Mouse (Mus musculus): ENCODE data around the gene Cntnap4. TPM values are rescaled to one million over a fixed set of nuclear protein-coding genes. Genes with fewer than 3 reads are reported as not detected.
"Not testable (repeated sequence)": the region's sequence is repeated elsewhere in the genome, so short reads cannot be mapped to it uniquely, and the experiment has no call there.

The Cntnap4 gene
- total and polyA plus RNA-seq, 3 experiments: not detected

DNA sequence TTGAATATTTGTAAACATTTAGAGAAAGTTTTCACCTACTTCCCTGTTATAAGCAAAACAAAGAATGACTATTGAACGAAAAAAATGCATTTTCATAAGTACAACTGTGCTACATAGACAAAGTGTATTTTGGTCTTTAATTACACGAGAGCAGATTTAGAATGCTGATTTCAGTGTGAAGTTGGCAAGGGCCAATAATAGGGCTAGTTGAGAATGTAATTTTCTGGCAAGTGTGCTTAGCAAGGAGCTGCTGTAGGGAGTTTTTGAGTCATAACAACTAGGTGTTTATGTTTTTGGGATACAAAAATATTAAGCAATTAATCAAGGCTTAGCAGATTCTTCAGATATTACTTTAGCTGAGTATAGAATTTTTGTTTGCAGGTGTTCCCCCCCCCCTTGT lies 271.2 kb downstream of the Cntnap4 start:
- no peaks in the 10 kb centered on the region for H3K27me3 ChIP-seq (ENCODE audit: control insufficient read depth in 1 of 2, insufficient read depth in 2 of 2, low read length in 2 of 2)
- no peak overlapping the region for H3K9ac ChIP-seq (ENCODE audit: control insufficient read depth, low read depth, low read length, poor library complexity, severe bottlenecking)
- no peaks in the 10 kb centered on the region for H3K36me3 ChIP-seq (ENCODE audit: control insufficient read depth in 1 of 2, insufficient read depth in 2 of 2, low read length in 2 of 2)
- no peak overlapping the region for H3K27ac ChIP-seq (ENCODE audit: control insufficient read depth, low read depth, low read length)
- H3K79me2 ChIP-seq (ENCODE audit: control insufficient read depth, insufficient read depth, low read length, poor library complexity): no peaks in the 10 kb centered on the region
- H3K9me3 ChIP-seq (replicated peaks; ENCODE audit: insufficient read depth, low read length): no peaks in the 10 kb centered on the region
- TF ChIP-seq E2F4 (IDR thresholded peaks at IDR 0.05; ENCODE audit: borderline replicate concordance, low read depth, low read length) (no peak), ELF1 (IDR thresholded peaks at IDR 0.05; ENCODE audit: low read depth, low read length) (no peak)
- DNase-seq (ENCODE audit: low read depth, low spot score): no peak
- H3K4me3 ChIP-seq (ENCODE audit: control insufficient read depth in 1 of 2, insufficient read depth in 1 of 2, low read depth in 2 of 2, low read length in 2 of 2): no peak overlapping the region
- H3K4me1 ChIP-seq (ENCODE audit: control insufficient read depth in 1 of 2, insufficient read depth in 2 of 2, low read length in 2 of 2): no peaks in the 10 kb centered on the region

DNA sequence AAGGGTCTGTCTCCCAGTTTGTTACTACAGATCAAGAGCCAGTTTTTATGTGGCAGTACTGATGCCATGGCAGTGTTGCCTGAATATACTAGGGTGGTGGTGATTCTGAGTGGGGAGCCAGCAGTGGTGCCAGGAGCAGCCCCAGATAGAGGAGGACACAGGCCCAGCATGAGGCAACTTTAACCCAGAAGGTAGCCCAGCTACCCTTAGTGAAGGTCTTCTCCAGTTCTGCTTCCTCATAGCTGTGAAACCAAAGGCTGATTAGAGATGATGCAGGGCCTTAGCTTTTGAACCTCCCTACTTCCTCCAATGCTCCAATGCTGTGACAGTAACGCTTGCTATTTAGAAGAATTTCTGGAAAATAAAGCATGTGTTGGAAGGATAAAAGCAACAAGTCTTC lies 279.7 kb downstream of the Cntnap4 start:
- H3K9ac ChIP-seq (ENCODE audit: control insufficient read depth, low read depth, low read length, poor library complexity, severe bottlenecking); DNase-seq (ENCODE audit: low read depth, low spot score): not testable (repeated sequence)

DNA sequence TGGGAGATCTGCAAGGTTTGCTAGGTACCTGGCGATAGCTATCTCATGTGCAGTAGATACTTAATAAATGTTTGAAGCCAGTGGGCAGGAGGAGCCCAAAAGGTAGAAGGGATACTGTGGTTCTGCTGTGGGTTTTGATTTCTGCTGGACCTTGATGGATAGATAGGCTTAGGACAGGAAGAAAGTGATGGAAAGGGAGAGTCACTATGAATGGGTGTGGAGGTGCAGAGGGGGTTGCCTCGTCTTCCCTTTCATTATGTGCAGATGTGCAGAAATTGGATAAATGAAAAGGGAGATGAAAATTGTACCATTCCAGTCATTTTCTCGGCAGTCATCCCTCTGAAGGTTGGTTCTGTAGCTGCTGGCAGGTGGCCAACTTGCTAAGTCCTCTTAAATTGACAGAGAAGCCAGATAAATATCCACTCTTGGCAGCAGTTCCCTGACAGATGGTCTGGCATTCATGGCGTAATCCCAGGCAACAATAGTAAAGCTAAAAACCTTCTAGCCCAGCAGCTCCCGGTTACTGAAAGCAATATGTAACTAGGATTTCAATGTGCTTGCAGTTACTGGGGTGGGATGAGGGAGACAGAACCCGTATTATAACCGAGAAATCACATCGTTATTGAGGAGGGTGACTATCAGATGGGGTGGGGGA lies 336.7 kb downstream of the Cntnap4 start:
- TF ChIP-seq TAL1 (IDR thresholded peaks at IDR 0.05; ENCODE audit: low read length): no peak
- no peak for TF ChIP-seq MEF2A (IDR thresholded peaks at IDR 0.05; ENCODE audit: extremely low read depth, insufficient replicate concordance, low read depth, low read length, poor library complexity, severe bottlenecking)
- TF ChIP-seq CHD2 (IDR thresholded peaks at IDR 0.05; ENCODE audit: low read length): no peak
- TF ChIP-seq POLR2AphosphoS2 (IDR thresholded peaks at IDR 0.05; ENCODE audit: low read length): no peak
- TF ChIP-seq EP300 (IDR thresholded peaks at IDR 0.05; ENCODE audit: low read depth in 1 of 2, low read length in 2 of 2): no peak
- no peak for TF ChIP-seq SMC3 (IDR thresholded peaks at IDR 0.05; ENCODE audit: low read depth, low read length)
- no peak for TF ChIP-seq CTCF (IDR thresholded peaks at IDR 0.05 in 2 of 3, conservative IDR thresholded peaks at IDR 0.05 in 1 of 3; ENCODE audit: control insufficient read depth in 1 of 3, insufficient read depth in 1 of 3, low read depth in 2 of 3, low read length in 3 of 3, poor library complexity in 1 of 3, severe bottlenecking in 1 of 3)
- no peak for TF ChIP-seq GATA1 (IDR thresholded peaks at IDR 0.05; ENCODE audit: low read depth, low read length)
- no peak for TF ChIP-seq RAD21 (IDR thresholded peaks at IDR 0.05; ENCODE audit: low read depth, low read length)
- TF ChIP-seq MAZ (IDR thresholded peaks at IDR 0.05; ENCODE audit: low read depth, low read length): no peak
- no peak overlapping the region for H3K9ac ChIP-seq (ENCODE audit: control insufficient read depth, low read depth, low read length, poor library complexity, severe bottlenecking)
- H3K36me3 ChIP-seq (ENCODE audit: control insufficient read depth in 1 of 2, insufficient read depth in 2 of 2, low read length in 2 of 2): no peaks in the 10 kb centered on the region

More for the DNA sequence above, 279.7 kb downstream of the Cntnap4 start:
- H3K27ac ChIP-seq (ENCODE audit: control insufficient read depth, low read depth, low read length); H3K79me2 ChIP-seq (ENCODE audit: control insufficient read depth, insufficient read depth, low read length, poor library complexity); H3K9me3 ChIP-seq (replicated peaks; ENCODE audit: insufficient read depth, low read length); H3K4me1 ChIP-seq (ENCODE audit: control insufficient read depth in 1 of 2, insufficient read depth in 2 of 2, low read length in 2 of 2); H3K4me3 ChIP-seq (ENCODE audit: control insufficient read depth in 1 of 2, insufficient read depth in 1 of 2, low read depth in 2 of 2, low read length in 2 of 2); H3K27me3 ChIP-seq (ENCODE audit: control insufficient read depth in 1 of 2, insufficient read depth in 2 of 2, low read length in 2 of 2); H3K36me3 ChIP-seq (ENCODE audit: control insufficient read depth in 1 of 2, insufficient read depth in 2 of 2, low read length in 2 of 2): not testable (repeated sequence)

More for the DNA sequence above, 336.7 kb downstream of the Cntnap4 start:
- Histone ChIP-seq H3K27ac (ENCODE audit: control insufficient read depth, low read depth, low read length) (no peak overlapping the region), H3K9me3 (replicated peaks; ENCODE audit: insufficient read depth, low read length) (no peaks in the 10 kb centered on the region), H3K27me3 (ENCODE audit: control insufficient read depth in 1 of 2, insufficient read depth in 2 of 2, low read length in 2 of 2) (no peaks in the 10 kb centered on the region), H3K4me1 (ENCODE audit: control insufficient read depth in 1 of 2, insufficient read depth in 2 of 2, low read length in 2 of 2) (no peaks in the 10 kb centered on the region), H3K4me3 (ENCODE audit: control insufficient read depth in 1 of 2, insufficient read depth in 1 of 2, low read depth in 2 of 2, low read length in 2 of 2) (no peak overlapping the region), H3K79me2 (ENCODE audit: control insufficient read depth, insufficient read depth, low read length, poor library complexity) (no peaks in the 10 kb centered on the region)
- DNase-seq (ENCODE audit: low read depth, low spot score): no peak
